Mouse (Mus musculus) small intestine, adult 2 months (tissue): Measurements from ENCODE around the gene Rxfp2. TPM values are rescaled to one million over a fixed set of nuclear protein-coding genes. Genes with fewer than 3 reads are reported as not detected.

Experiments
- H3K27ac ChIP-seq: fragments of 200-500 bp; 2 replicates; pipeline ENCODE4 v1.5.1; 2012; ENCODE audit warnings: low read depth, low read length, control low read depth, inconsistent platforms; ENCODE audit not compliant: insufficient read depth
- H3K27me3 ChIP-seq: fragments of 200-500 bp; 2 replicates; pipeline ENCODE4 v1.6.1; 2012; ENCODE audit warnings: mild to moderate bottlenecking, moderate library complexity, low read length, inconsistent platforms; ENCODE audit not compliant: control insufficient read depth, insufficient read depth
- H3K36me3 ChIP-seq: fragments of 200-500 bp; 2 replicates; pipeline ENCODE4 v1.6.1; 2012; ENCODE audit warnings: mild to moderate bottlenecking, low read length, control low read depth, inconsistent platforms; ENCODE audit not compliant: control insufficient read depth, insufficient read depth
- H3K4me1 ChIP-seq: fragments of 200-500 bp; 2 replicates; pipeline ENCODE4 v1.6.1; 2012; ENCODE audit warnings: low read length, inconsistent platforms, mixed read lengths; ENCODE audit not compliant: control insufficient read depth, insufficient read depth, insufficient read length
- H3K4me3 ChIP-seq: fragments of 200-500 bp; 2 replicates; pipeline ENCODE4 v1.5.1; 2012; ENCODE audit warnings: low read depth, mild to moderate bottlenecking, control low read depth, inconsistent platforms, low read length, moderate library complexity
- CTCF ChIP-seq: fragments of 200-500 bp; IDR thresholded peaks from 2 replicates; pipeline ENCODE4 v1.5.1; 2012; ENCODE audit warnings: low read depth, mild to moderate bottlenecking, control low read depth, inconsistent platforms, low read length, moderate library complexity, mixed read lengths; ENCODE audit not compliant: insufficient replicate concordance, insufficient read length; ENCODE audit errors: extremely low read depth
- POLR2A ChIP-seq: fragments of 200-500 bp; IDR thresholded peaks from 2 replicates; pipeline ENCODE4 v1.6.1; 2012; ENCODE audit warnings: low read depth, mild to moderate bottlenecking, control low read depth, inconsistent platforms, low read length, moderate library complexity
- WGBS: fragments of 180-500 bp; shearing (Covaris S2); methylation state at CpG from one replicate; pipeline ENCODE4 v1.1.7; 2018; 5-methylcytosine and 5-hydroxymethylcytosine counted together
- polyA plus RNA-seq: library from polyadenylated mRNA; depleted of rRNA; stranded (reverse); fragments of >200 nt; gene quantifications from 2 replicates; pipeline ENCODE4 v1.2.3, GENCODE M21; 2012

Rxfp2 gene
- polyA plus RNA-seq, 1 experiment = not detected

- Histone ChIP-seq H3K4me1 (no peaks in the 10 kb centered on the region), H3K27me3 (no peaks in the 10 kb centered on the region), H3K4me3 (no peak overlapping the region), H3K36me3 (no peaks in the 10 kb centered on the region), H3K27ac (no peak overlapping the region)
- TF ChIP-seq POLR2A (no peak), CTCF (no peak)
- 48% methylated on average over 1 of the region's 1 CpGs for WGBS
These were observed 36.8 kb downstream of the Rxfp2 start for GRCm38 (mm10) chr5:150055322-150055721.

- TF ChIP-seq POLR2A = no peak
- no peak for TF ChIP-seq CTCF
- Histone ChIP-seq H3K4me3 (no peak overlapping the region), H3K27ac (no peak overlapping the region), H3K4me1 (no peaks in the 10 kb centered on the region), H3K36me3 (no peaks in the 10 kb centered on the region), H3K27me3 (no peaks in the 10 kb centered on the region)
- WGBS = 77% methylated on average over 5 of the region's 5 CpGs
These were observed 37.6 kb downstream of the Rxfp2 start for GRCm38 (mm10) chr5:150056056-150056455.

- 77% methylated on average over 5 of the region's 5 CpGs for WGBS
- Histone ChIP-seq H3K36me3 (no peaks in the 10 kb centered on the region), H3K27me3 (no peaks in the 10 kb centered on the region), H3K4me3 (no peak overlapping the region), H3K27ac (no peak overlapping the region), H3K4me1 (no peaks in the 10 kb centered on the region)
- peak; percentile 24; the same call in 1 of the 2 replicates for TF ChIP-seq CTCF
- TF ChIP-seq POLR2A = no peak
These were observed 40.4 kb downstream of the Rxfp2 start for GRCm38 (mm10) chr5:150058845-150059244.

GRCm38 (mm10) chr5:150059466-150059865, 41.0 kb downstream of the Rxfp2 start:
- TF ChIP-seq CTCF = no peak
- no peak for TF ChIP-seq POLR2A
- H3K4me1 ChIP-seq = no peaks in the 10 kb centered on the region
- H3K27ac ChIP-seq = no peak overlapping the region
- no peaks in the 10 kb centered on the region for H3K36me3 ChIP-seq
- 84% methylated on average over 9 of the region's 9 CpGs for WGBS
- H3K27me3 ChIP-seq = no peaks in the 10 kb centered on the region
- no peak overlapping the region for H3K4me3 ChIP-seq

GRCm38 (mm10) chr5:150061086-150061485, 42.6 kb downstream of the Rxfp2 start:
- Histone ChIP-seq H3K4me1 (no peaks in the 10 kb centered on the region), H3K36me3 (no peaks in the 10 kb centered on the region), H3K27me3 (no peaks in the 10 kb centered on the region), H3K27ac (no peak overlapping the region), H3K4me3 (no peak overlapping the region)
- WGBS = 81% methylated on average over 9 of the region's 9 CpGs
- TF ChIP-seq CTCF (no peak), POLR2A (no peak)

- Histone ChIP-seq H3K27ac (no peak overlapping the region), H3K36me3 (no peaks in the 10 kb centered on the region), H3K4me3 (no peak overlapping the region), H3K4me1 (no peaks in the 10 kb centered on the region), H3K27me3 (no peaks in the 10 kb centered on the region)
- whole genome bisulfite sequencing = 71% methylated on average over 10 of the region's 10 CpGs
- TF ChIP-seq CTCF (no peak), POLR2A (no peak)
These were observed 45.8 kb downstream of the Rxfp2 start for GRCm38 (mm10) chr5:150064286-150064685.

- no peaks in the 10 kb centered on the region for H3K4me1 ChIP-seq
- H3K4me3 ChIP-seq = no peak overlapping the region
- no peak for TF ChIP-seq CTCF
- no peak for TF ChIP-seq POLR2A
- no peak overlapping the region for H3K27ac ChIP-seq
- H3K27me3 ChIP-seq = no peaks in the 10 kb centered on the region
- no peaks in the 10 kb centered on the region for H3K36me3 ChIP-seq
- WGBS = 12% methylated on average over 10 of the region's 10 CpGs
These were observed 51.6 kb downstream of the Rxfp2 start for GRCm38 (mm10) chr5:150070086-150070485.

GRCm38 (mm10) chr5:150071738-150072137, 53.3 kb downstream of the Rxfp2 start:
- no peaks in the 10 kb centered on the region for H3K36me3 ChIP-seq
- no peaks in the 10 kb centered on the region for H3K4me1 ChIP-seq
- H3K27me3 ChIP-seq = no peaks in the 10 kb centered on the region
- H3K4me3 ChIP-seq = no peak overlapping the region
- H3K27ac ChIP-seq = no peak overlapping the region
- TF ChIP-seq CTCF (no peak), POLR2A (no peak)
